Mouse (Mus musculus) ES-Bruce4 (cell line): ENCODE measurements around the gene Cars2.

Experiments used
- CTCF ChIP-seq: IDR thresholded peaks from one replicate; pipeline ENCODE4 v1.8.1; 2011; ENCODE audit warnings: low read depth, low read length
- EP300 ChIP-seq: IDR thresholded peaks from 2 replicates; pipeline ENCODE4 v1.6.1; 2011; ENCODE audit warnings: low read depth, low read length; ENCODE audit not compliant: insufficient read depth

- TF ChIP-seq EP300 (no peak), CTCF (no peak)
Observed at GRCm38 (mm10) chr8:11560220-11560619, 9.6 kb upstream of the Cars2 start.
